Mouse (Mus musculus) erythroblast, embryonic 14.5 days (primary cell): ENCODE data around the gene Dyrk3. TPM values are rescaled to one million over a fixed set of nuclear protein-coding genes. Genes with fewer than 3 reads are reported as not detected.
A peak's percentile ranks its signal among the peaks of the same experiment; 100 is the strongest.

Experiments
- H3K27me3 ChIP-seq: 2 replicates; pipeline ENCODE4 v1.6.1; 2012; ENCODE audit warnings: inconsistent platforms; ENCODE audit not compliant: control insufficient read depth
- H3K36me3 ChIP-seq: 2 replicates; pipeline ENCODE4 v1.6.1; 2012; ENCODE audit warnings: mild to moderate bottlenecking, inconsistent platforms; ENCODE audit not compliant: control insufficient read depth
- H3K4me1 ChIP-seq: 2 replicates; pipeline ENCODE4 v1.6.1; 2012; ENCODE audit warnings: inconsistent platforms; ENCODE audit not compliant: control insufficient read depth
- H3K4me3 ChIP-seq: replicated peaks from 2 replicates; pipeline ENCODE3; 2012; ENCODE audit warnings: moderate library complexity, mild to moderate bottlenecking, inconsistent platforms
- H3K9me3 ChIP-seq: 2 replicates; pipeline ENCODE4 v1.6.1; 2012; ENCODE audit warnings: low read length, inconsistent platforms, mixed read lengths; ENCODE audit not compliant: control insufficient read depth
- GATA1 ChIP-seq: IDR thresholded peaks from 2 replicates; pipeline ENCODE4 v1.6.1; 2012; ENCODE audit warnings: low read length, inconsistent platforms, mixed read lengths
- TAL1 ChIP-seq: IDR thresholded peaks from 3 replicates; pipeline ENCODE4 v1.6.1; 2012; ENCODE audit warnings: low read length, inconsistent platforms, mixed read lengths
- polyA plus RNA-seq: library from polyadenylated mRNA; stranded (reverse); fragments of >175 nt; gene quantifications from 2 replicates; pipeline ENCODE4 v1.2.3, GENCODE M21; 2012

Dyrk3 gene
- 3.7 and 5.1 TPM in 2 replicates for polyA plus RNA-seq

- Histone ChIP-seq H3K4me1 (peaks cover 59% of the 10 kb centered on the region), H3K4me3 (peak within 1 kb of the TSS; percentile 73), H3K9me3 (no peaks in the 10 kb centered on the region), H3K36me3 (peaks cover 31% of the 10 kb centered on the region), H3K27me3 (no peaks in the 10 kb centered on the region)
- no peak for TF ChIP-seq TAL1
- no peak for TF ChIP-seq GATA1
These were observed at the start of gene Dyrk3 for GRCm38 (mm10) chr1:131138191-131139016. Dyrk3 (minus strand) TSS chr1:131138340.

- no peaks in the 10 kb centered on the region for H3K27me3 ChIP-seq
- TF ChIP-seq GATA1 (no peak), TAL1 (no peak)
- H3K4me3 ChIP-seq = no peak overlapping the region
- no peaks in the 10 kb centered on the region for H3K36me3 ChIP-seq
- peaks cover 2% of the 10 kb centered on the region; the same call in 1 of the 2 replicates for H3K4me1 ChIP-seq
- no peaks in the 10 kb centered on the region for H3K9me3 ChIP-seq
These were observed 49.7 kb upstream of the Dyrk3 start for GRCm38 (mm10) chr1:131187856-131188255.

- Histone ChIP-seq H3K9me3 (no peaks in the 10 kb centered on the region), H3K4me3 (no peak overlapping the region), H3K36me3 (no peaks in the 10 kb centered on the region), H3K4me1 (peaks cover 2% of the 10 kb centered on the region; the same call in 1 of the 2 replicates), H3K27me3 (no peaks in the 10 kb centered on the region)
- TF ChIP-seq TAL1 = no peak
These were observed 48.9 kb upstream of the Dyrk3 start for GRCm38 (mm10) chr1:131186995-131187394.

- H3K27me3 ChIP-seq = no peaks in the 10 kb centered on the region
- peaks cover 2% of the 10 kb centered on the region for H3K4me1 ChIP-seq
- TF ChIP-seq TAL1 = no peak
- TF ChIP-seq GATA1 = no peak
- 0 out of 2 replicates have a peak, but pooled peaks cover 1% of the 10 kb centered on the region for H3K36me3 ChIP-seq
- H3K4me3 ChIP-seq = no peak overlapping the region
- H3K9me3 ChIP-seq = no peaks in the 10 kb centered on the region
These were observed 47.8 kb upstream of the Dyrk3 start for GRCm38 (mm10) chr1:131185821-131186506.

- TF ChIP-seq TAL1 = no peak
- TF ChIP-seq GATA1 = no peak
- Histone ChIP-seq H3K4me3 (no peak overlapping the region), H3K36me3 (peaks cover 8% of the 10 kb centered on the region), H3K9me3 (no peaks in the 10 kb centered on the region), H3K4me1 (peaks cover 2% of the 10 kb centered on the region), H3K27me3 (no peaks in the 10 kb centered on the region)
These were observed 47.0 kb upstream of the Dyrk3 start for GRCm38 (mm10) chr1:131184956-131185660.

- TF ChIP-seq TAL1 = no peak
- no peak for TF ChIP-seq GATA1
- Histone ChIP-seq H3K4me3 (no peak overlapping the region), H3K27me3 (no peaks in the 10 kb centered on the region), H3K9me3 (no peaks in the 10 kb centered on the region), H3K4me1 (peaks cover 2% of the 10 kb centered on the region), H3K36me3 (peaks cover 13% of the 10 kb centered on the region)
These were observed 46.3 kb upstream of the Dyrk3 start for GRCm38 (mm10) chr1:131184253-131184955.

- TF ChIP-seq TAL1 = no peak
- TF ChIP-seq GATA1 = no peak
- H3K4me1 ChIP-seq = no peaks in the 10 kb centered on the region; the same call in none of the 2 replicates
- peaks cover 22% of the 10 kb centered on the region for H3K36me3 ChIP-seq
- H3K9me3 ChIP-seq = no peaks in the 10 kb centered on the region
- no peak overlapping the region for H3K4me3 ChIP-seq
- H3K27me3 ChIP-seq = no peaks in the 10 kb centered on the region
These were observed 45.1 kb upstream of the Dyrk3 start for GRCm38 (mm10) chr1:131183201-131183600.

GRCm38 (mm10) chr1:131181642-131182527 lies 43.7 kb upstream of the Dyrk3 start:
- H3K4me3 ChIP-seq = no peak overlapping the region

More at GRCm38 (mm10) chr1:131181642-131182527, 43.7 kb upstream of the Dyrk3 start:
- Histone ChIP-seq H3K36me3 (peaks cover 35% of the 10 kb centered on the region), H3K27me3 (no peaks in the 10 kb centered on the region), H3K4me1 (no peaks in the 10 kb centered on the region; the same call in none of the 2 replicates), H3K9me3 (no peaks in the 10 kb centered on the region)
- TF ChIP-seq TAL1 = no peak
- TF ChIP-seq GATA1 = no peak
